Mouse (Mus musculus) limb, embryonic 11.5 days (tissue): Measurements from ENCODE around the gene Psma7. TPM values are rescaled to one million over a fixed set of nuclear protein-coding genes. Genes with fewer than 3 reads are reported as not detected.

Experiments used
- ATAC-seq: fragments of 200-750 bp; cut with Nextera tagmentation; 2 replicates; pipeline ENCODE4 v1.8.0; 2017; ENCODE audit warnings: low read depth; ENCODE audit not compliant: insufficient number of reproducible peaks, low FRiP score, low TSS enrichment
- DNase-seq: peaks from one replicate; pipeline ENCODE4 v3.0.0-alpha.2; 2015; ENCODE audit warnings: low spot score
- H3K27ac ChIP-seq: fragments of 300-500 bp; sonication (generic); replicated peaks from 2 replicates; pipeline ENCODE4 v1.5.1; 2014; ENCODE audit warnings: low read depth, mild to moderate bottlenecking, low read length
- H3K27me3 ChIP-seq: fragments of 300-500 bp; sonication (generic); 2 replicates; pipeline ENCODE4 v1.6.1; 2014; ENCODE audit warnings: mild to moderate bottlenecking, low read length, mixed read lengths; ENCODE audit not compliant: control insufficient read depth, insufficient read depth
- H3K36me3 ChIP-seq: fragments of 300-500 bp; sonication (generic); 2 replicates; pipeline ENCODE4 v1.6.1; 2014; ENCODE audit warnings: mild to moderate bottlenecking, low read length, moderate library complexity, mixed read lengths; ENCODE audit not compliant: control insufficient read depth, insufficient read depth
- H3K4me1 ChIP-seq: fragments of 300-500 bp; sonication (generic); 2 replicates; pipeline ENCODE4 v1.6.1; 2014; ENCODE audit warnings: low read length, mixed read lengths; ENCODE audit not compliant: control insufficient read depth, insufficient read depth
- H3K4me2 ChIP-seq: fragments of 300-500 bp; sonication (generic); 2 replicates; pipeline ENCODE4 v1.6.1; 2014; ENCODE audit warnings: low read depth, mild to moderate bottlenecking, moderate library complexity; ENCODE audit not compliant: severe bottlenecking
- H3K4me3 ChIP-seq: fragments of 300-500 bp; sonication (generic); 2 replicates; pipeline ENCODE4 v1.5.1; 2014; ENCODE audit warnings: low read depth, low read length
- H3K9ac ChIP-seq: fragments of 300-500 bp; sonication (generic); 2 replicates; pipeline ENCODE4 v1.6.1; 2014; ENCODE audit warnings: mild to moderate bottlenecking, low read length
- H3K9me3 ChIP-seq: fragments of 300-500 bp; sonication (generic); 2 replicates; pipeline ENCODE4 v1.6.1; 2016; ENCODE audit warnings: low read length; ENCODE audit not compliant: control insufficient read depth
- WGBS: fragments of 180-500 bp; shearing (Covaris S2); extraction: QIAGEN DNeasy Blood & Tissue Kit; methylation state at CpG from one replicate; pipeline ENCODE4 v1.1.7; 2014; 5-methylcytosine and 5-hydroxymethylcytosine counted together
- polyA plus RNA-seq: library from polyadenylated mRNA; unstranded; fragments of >200 nt; fragmentation: Nextera tagmentation; extraction: Ambion mirVana; gene quantifications from 2 replicates; pipeline ENCODE4 v1.2.1, GENCODE M21; 2014

Psma7 gene
- 776 and 792 TPM in 2 replicates for polyA plus RNA-seq

GRCm38 (mm10) chr2:180042256-180042857 lies at the start of gene Psma7, which contains the start of gene Ss18l1:
TSS of gene Psma7 (minus strand) at chr2:180042433.
TSS of gene Ss18l1 (plus strand) at chr2:180042509.
- Histone ChIP-seq H3K27ac (peak within 1 kb of the TSS; percentile 70), H3K9me3 (no peaks in the 10 kb centered on the region), H3K27me3 (no peaks in the 10 kb centered on the region), H3K9ac (peak within 1 kb of the TSS; percentile 90), H3K36me3 (peaks cover 13% of the 10 kb centered on the region), H3K4me3 (peak within 1 kb of the TSS; percentile 94), H3K4me1 (peaks cover 15% of the 10 kb centered on the region), H3K4me2 (peak within 1 kb of the TSS; percentile 83)
- DNase-seq (peak; percentile 93), ATAC-seq (peak; percentile 88)
- WGBS = under 1% methylated on average over 73 of the region's 78 CpGs

- no peak for ATAC-seq
- H3K36me3 ChIP-seq = no peaks in the 10 kb centered on the region
- H3K4me3 ChIP-seq = no peak overlapping the region
- no peak overlapping the region for H3K4me2 ChIP-seq
- 55% methylated on average over 11 of the region's 11 CpGs for WGBS
- no peaks in the 10 kb centered on the region for H3K9me3 ChIP-seq
- H3K27ac ChIP-seq = no peak overlapping the region
- H3K9ac ChIP-seq = no peak overlapping the region
- H3K27me3 ChIP-seq = no peaks in the 10 kb centered on the region
- H3K4me1 ChIP-seq = no peaks in the 10 kb centered on the region
- no peak for DNase-seq
Measured at GRCm38 (mm10) chr2:180090285-180090684, 48.1 kb upstream of the Psma7 start.

GRCm38 (mm10) chr2:180087472-180087871 lies 45.2 kb upstream of the Psma7 start:
- H3K4me3 ChIP-seq = no peak overlapping the region
- 85% methylated on average over 4 of the region's 4 CpGs for WGBS

GRCm38 (mm10) chr2:180086637-180087027 lies 44.4 kb upstream of the Psma7 start:
- 87% methylated on average over 5 of the region's 5 CpGs for WGBS
- DNase-seq = no peak

More at GRCm38 (mm10) chr2:180087472-180087871, 45.2 kb upstream of the Psma7 start:
- H3K4me1 ChIP-seq = peaks cover 9% of the 10 kb centered on the region; the same call in 1 of the 2 replicates
- H3K9me3 ChIP-seq = no peaks in the 10 kb centered on the region
- no peak overlapping the region for H3K4me2 ChIP-seq
- H3K27ac ChIP-seq = no peak overlapping the region
- ATAC-seq (peak; percentile 20; the same call in 1 of the 2 replicates), DNase-seq (no peak)
- H3K9ac ChIP-seq = no peak overlapping the region
- no peaks in the 10 kb centered on the region for H3K36me3 ChIP-seq
- no peaks in the 10 kb centered on the region for H3K27me3 ChIP-seq

DNA sequence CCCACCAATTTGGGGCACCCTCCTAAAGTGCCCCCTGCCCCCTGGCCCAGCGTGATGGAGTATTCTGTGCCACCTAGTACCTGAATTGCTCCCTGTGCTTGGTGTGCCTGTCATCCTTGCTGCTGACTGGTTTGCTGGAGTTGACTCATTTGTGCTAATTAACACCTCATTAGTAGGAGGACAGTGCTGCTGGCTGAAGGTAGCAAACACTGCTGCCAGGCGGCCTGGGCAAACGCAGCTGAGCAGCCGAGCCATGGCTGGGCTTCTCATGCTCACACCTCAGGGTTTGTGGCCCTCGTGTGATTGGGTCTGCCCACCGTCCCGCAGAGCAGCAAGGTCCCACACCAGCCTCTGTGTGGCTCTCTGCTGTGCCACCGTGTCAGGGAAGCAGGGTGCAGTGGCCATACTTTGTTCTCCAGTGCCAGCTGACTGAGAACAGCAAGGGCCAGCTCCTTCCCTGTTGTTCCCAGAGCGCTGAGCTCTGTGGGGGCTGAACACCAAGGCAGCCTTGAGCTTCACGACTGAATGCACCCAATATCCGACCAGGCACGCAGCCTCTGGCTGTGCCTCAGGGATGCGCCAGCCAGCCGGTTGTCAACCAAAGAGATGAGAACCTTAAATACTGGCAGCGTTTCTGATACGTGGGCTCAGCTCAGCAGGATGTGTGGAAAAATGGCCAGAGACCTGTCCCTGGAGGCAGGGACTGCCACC lies 43.8 kb upstream of the Psma7 start:
- H3K4me2 ChIP-seq = no peak overlapping the region
- peaks cover 9% of the 10 kb centered on the region; the same call in 1 of the 2 replicates for H3K4me1 ChIP-seq
- H3K9me3 ChIP-seq = no peaks in the 10 kb centered on the region
- DNase-seq (no peak), ATAC-seq (no peak)
- H3K36me3 ChIP-seq = no peaks in the 10 kb centered on the region
- H3K27me3 ChIP-seq = no peaks in the 10 kb centered on the region
- H3K4me3 ChIP-seq = no peak overlapping the region
- 65% methylated on average over 16 of the region's 16 CpGs for WGBS
- no peak overlapping the region for H3K27ac ChIP-seq
- H3K9ac ChIP-seq = no peak overlapping the region

More at GRCm38 (mm10) chr2:180086637-180087027, 44.4 kb upstream of the Psma7 start:
- peaks cover 9% of the 10 kb centered on the region; the same call in 1 of the 2 replicates for H3K4me1 ChIP-seq
- no peak overlapping the region for H3K9ac ChIP-seq
- ATAC-seq = no peak
- H3K36me3 ChIP-seq = no peaks in the 10 kb centered on the region
- H3K9me3 ChIP-seq = no peaks in the 10 kb centered on the region
- H3K4me3 ChIP-seq = no peak overlapping the region
- no peak overlapping the region for H3K4me2 ChIP-seq
- H3K27me3 ChIP-seq = no peaks in the 10 kb centered on the region
- no peak overlapping the region for H3K27ac ChIP-seq

- Histone ChIP-seq H3K4me1 (peaks cover 9% of the 10 kb centered on the region; the same call in 1 of the 2 replicates), H3K36me3 (no peaks in the 10 kb centered on the region), H3K4me2 (no peak overlapping the region), H3K9ac (no peak overlapping the region), H3K27me3 (no peaks in the 10 kb centered on the region), H3K4me3 (no peak overlapping the region), H3K9me3 (no peaks in the 10 kb centered on the region), H3K27ac (no peak overlapping the region)
- ATAC-seq (no peak), DNase-seq (no peak)
- 26% methylated on average over 3 of the region's 3 CpGs for WGBS
Measured at GRCm38 (mm10) chr2:180084565-180084964, 42.3 kb upstream of the Psma7 start.

DNA sequence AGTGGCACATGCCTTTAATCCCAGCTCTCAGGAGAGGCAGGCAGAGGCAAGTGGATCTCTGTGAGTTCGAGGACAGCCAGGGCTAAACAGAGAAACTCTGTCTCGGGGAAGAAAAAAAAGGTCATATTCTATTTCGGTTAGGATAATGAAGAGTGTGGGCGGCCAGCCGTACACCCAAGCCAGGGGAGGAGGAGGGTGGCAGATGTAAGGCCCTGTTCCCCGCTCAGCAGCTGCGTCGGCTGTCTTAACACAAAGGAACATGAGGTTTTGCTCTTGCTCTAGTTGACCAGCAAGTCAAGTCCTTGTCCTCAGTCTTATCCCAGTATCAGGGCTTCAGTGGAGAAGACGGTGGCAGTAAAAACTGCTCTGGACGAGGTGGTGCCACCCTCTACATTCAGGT lies 40.8 kb upstream of the Psma7 start:
- no peak overlapping the region for H3K4me2 ChIP-seq
- no peak overlapping the region for H3K27ac ChIP-seq
- no peaks in the 10 kb centered on the region for H3K36me3 ChIP-seq
- 94% methylated on average over 10 of the region's 10 CpGs for WGBS
- no peak overlapping the region for H3K4me3 ChIP-seq
- no peaks in the 10 kb centered on the region for H3K27me3 ChIP-seq
- no peaks in the 10 kb centered on the region for H3K9me3 ChIP-seq
- DNase-seq = no peak
- no peak overlapping the region for H3K9ac ChIP-seq
- no peak for ATAC-seq
- peaks cover 9% of the 10 kb centered on the region; the same call in 1 of the 2 replicates for H3K4me1 ChIP-seq

GRCm38 (mm10) chr2:180080680-180081079 lies 38.4 kb upstream of the Psma7 start:
- DNase-seq (no peak), ATAC-seq (no peak)
- Histone ChIP-seq H3K4me1 (peaks cover 9% of the 10 kb centered on the region; the same call in 1 of the 2 replicates), H3K27ac (no peak overlapping the region), H3K4me2 (no peak overlapping the region), H3K4me3 (no peak overlapping the region), H3K9me3 (no peaks in the 10 kb centered on the region), H3K27me3 (no peaks in the 10 kb centered on the region), H3K9ac (no peak overlapping the region), H3K36me3 (no peaks in the 10 kb centered on the region)
- 96% methylated on average over 8 of the region's 8 CpGs for WGBS
